Mouse (Mus musculus) frontal cortex, postnatal 25 days (tissue): Measurements from ENCODE around the gene Adam23.

ENCODE experiments used
- DNase-seq, 2 experiments: peaks; one replicate each; pipeline ENCODE4 v3.0.0; 2022; ENCODE audit warnings: low spot score in 2 of 2

Adam23 gene

DNA sequence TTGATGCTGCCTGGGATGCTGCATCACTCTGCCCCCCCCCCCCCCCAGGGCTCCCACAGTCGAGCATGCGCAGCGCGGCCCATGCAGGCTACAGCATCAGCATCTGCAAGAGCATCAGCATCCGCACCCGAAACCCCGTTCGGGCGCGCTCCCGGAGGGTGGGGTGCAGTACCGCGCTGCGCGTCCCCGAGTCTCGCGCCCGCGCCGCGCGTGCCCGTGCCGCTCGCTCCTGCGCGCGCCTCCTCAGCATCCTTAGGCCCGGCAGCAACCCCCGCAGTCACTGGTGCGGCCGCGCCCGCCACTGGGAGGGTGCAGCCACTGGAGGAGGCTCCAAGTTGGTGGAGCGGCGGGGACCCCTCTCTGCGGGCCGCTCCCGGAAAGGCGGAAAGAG lies at the start of gene Adam23:
TSS of gene Adam23 (plus strand) at position 236 of the 391 bp plus-strand sequence.
- DNase-seq = peak; percentile 70

DNA sequence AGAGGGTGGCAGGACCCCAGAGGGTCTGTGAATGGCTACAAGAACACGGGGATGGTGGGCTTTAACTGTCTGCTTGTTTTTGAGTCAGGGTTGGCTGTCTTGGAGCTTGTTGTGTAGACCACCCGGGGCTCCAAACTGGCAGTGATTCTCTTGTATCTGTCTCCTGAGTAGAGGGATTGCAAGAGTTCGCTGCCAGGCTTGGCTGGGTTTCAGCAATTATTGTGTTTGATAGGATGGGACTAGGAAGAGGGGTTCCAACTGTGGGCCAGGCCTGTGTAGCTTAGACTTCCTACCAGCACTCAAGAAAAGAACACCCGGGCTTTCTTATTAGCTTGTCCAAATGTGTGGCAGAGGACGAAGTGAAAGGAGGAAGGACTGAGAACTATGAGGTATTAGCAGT lies 44.6 kb upstream of the Adam23 start:
- no peak for DNase-seq

- DNase-seq = peak; percentile 16 to 34
These were observed 42.1 kb upstream of the Adam23 start for GRCm38 (mm10) chr1:63403601-63404000.

GRCm38 (mm10) chr1:63408344-63408743 lies 37.3 kb upstream of the Adam23 start:
- DNase-seq = no peak

GRCm38 (mm10) chr1:63418491-63418890 lies 27.2 kb upstream of the Adam23 start:
- DNase-seq = no peak

GRCm38 (mm10) chr1:63430668-63431067 lies 15.0 kb upstream of the Adam23 start:
- DNase-seq = no peak

DNA sequence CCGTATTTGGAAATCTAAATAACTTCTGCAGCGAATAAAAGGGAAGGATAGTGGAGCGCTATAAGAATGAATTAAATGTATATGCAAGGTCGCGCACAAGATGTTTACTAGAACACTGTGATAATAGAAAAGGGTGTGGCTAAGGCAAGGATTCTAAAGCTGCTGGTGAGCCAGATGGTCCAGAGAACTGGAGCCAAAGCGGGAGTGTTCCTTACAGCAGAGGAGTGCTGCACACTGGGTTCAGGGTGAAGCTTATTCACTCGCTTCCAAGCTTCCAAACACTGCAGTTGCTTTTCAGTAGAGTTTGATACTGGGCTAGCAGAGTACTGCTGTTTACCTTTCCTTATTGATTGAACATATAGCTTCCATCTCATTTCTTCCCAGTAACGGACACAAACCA lies 14.5 kb upstream of the Adam23 start:
- DNase-seq = no peak

DNA sequence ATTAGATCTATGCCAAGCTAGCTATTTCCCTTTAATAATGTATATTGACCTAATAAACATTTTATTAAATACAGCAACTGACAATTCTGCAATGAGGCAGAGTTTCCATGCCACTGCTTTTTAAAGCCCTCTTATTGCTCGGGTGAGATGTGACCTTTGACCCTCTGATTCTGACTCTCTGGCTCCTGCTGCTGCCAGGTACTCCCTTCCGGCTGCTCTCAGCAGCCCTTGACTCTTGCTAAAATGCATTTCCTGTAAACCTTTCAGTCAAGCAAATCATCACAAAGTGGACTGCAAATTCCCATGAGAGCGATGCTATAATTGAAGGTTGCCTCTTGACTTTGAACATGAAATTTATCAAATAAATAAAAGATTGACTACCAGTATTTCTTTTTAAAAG lies 13.8 kb upstream of the Adam23 start:
- DNase-seq = no peak

DNA sequence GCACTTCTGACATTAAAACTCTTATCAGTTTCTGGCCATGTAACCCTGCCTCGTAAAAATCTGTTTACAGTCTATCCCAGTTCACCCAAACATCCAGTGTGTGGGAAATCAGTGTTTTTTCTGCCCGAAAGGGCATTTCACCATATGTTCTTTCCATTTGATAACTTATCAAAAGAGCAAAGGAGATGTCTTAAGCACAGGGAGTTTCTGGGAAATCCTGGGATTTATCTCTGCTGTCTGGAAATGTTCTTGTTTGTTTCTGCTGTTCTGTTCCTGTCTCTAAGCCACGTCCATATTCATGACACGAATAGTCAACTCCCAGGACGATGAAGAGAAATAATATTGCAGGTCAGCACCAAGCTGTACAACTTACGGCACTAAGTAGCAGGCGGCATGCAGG lies 11.6 kb upstream of the Adam23 start:
- no peak for DNase-seq

DNA sequence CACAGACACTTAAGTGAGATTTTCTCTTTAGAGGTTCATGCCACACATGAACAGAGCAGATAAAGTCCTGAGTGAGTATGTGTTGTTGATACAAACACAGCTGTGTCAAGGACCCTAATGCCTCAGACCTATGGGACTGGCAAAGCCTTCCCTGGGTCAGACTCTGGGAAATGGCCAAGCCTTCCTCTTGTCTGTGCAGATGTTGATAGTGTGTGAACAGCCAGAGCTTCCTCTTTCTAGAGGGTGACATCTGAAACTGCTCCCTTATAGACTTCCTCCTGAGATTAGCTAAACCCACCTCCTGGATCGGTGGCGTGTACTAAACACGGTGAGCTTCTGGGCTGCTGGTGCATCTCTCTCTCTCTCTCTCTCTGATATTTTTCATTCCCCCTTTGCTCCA lies 8.2 kb upstream of the Adam23 start:
- no peak for DNase-seq

- DNase-seq = no peak
These were observed 3.5 kb upstream of the Adam23 start for GRCm38 (mm10) chr1:63442186-63442585.

GRCm38 (mm10) chr1:63442616-63443015 lies 3.1 kb upstream of the Adam23 start:
- DNase-seq = no peak

GRCm38 (mm10) chr1:63445149-63445609 lies 512 bp upstream of the Adam23 start:
- DNase-seq = peak; percentile 37 to 41

GRCm38 (mm10) chr1:63446047-63446704 lies 485 bp downstream of the Adam23 start:
- DNase-seq = peak in 1 of 2 experiments; percentile 23

- DNase-seq = no peak
These were observed 1.0 kb downstream of the Adam23 start for GRCm38 (mm10) chr1:63446721-63447120.

DNA sequence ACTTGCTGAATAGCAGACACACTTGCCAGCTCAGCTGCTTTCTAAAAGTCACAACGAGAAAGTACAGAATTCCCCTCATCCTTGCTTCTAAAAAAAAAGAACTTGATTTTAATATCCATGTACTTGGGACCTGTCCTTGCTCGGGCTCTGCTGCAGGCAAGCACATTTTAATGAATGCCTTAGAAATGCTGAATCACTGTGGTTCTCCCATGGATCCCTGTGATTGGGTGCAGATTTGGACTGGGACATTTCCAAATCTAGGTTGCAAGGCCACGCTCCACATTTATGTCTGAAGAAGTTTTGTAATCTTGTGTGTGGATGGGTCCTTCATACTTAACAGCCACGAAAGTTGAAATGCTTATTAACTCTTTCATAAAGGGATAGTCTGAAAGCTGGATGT lies 4.4 kb downstream of the Adam23 start:
- no peak for DNase-seq

GRCm38 (mm10) chr1:63453332-63453887 lies 7.7 kb downstream of the Adam23 start:
- no peak for DNase-seq

- DNase-seq = no peak
These were observed 12.3 kb downstream of the Adam23 start for GRCm38 (mm10) chr1:63457801-63458519.

DNA sequence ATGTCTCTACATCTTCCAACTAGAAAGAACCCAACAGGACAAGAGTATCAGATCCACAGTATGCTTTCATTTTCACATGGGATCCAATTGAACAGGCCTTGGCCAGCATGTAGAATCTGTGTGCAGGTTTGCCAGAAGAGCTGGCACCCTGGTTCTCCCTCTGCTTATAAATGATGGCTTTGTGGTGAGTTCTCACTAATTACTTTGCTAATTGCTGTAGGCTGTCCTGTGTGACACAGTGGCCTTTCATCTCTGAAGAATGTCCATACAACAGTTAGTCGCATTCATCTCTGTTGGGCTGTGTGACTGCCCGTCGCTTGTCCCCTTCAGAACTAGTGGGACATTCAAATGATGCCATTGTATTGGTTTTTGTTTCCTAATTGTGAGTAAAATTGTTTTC lies 13.5 kb downstream of the Adam23 start:
- DNase-seq = no peak

- no peak for DNase-seq
These were observed 14.2 kb downstream of the Adam23 start for GRCm38 (mm10) chr1:63459926-63460325.

GRCm38 (mm10) chr1:63464441-63464840 lies 18.8 kb downstream of the Adam23 start:
- no peak for DNase-seq

DNA sequence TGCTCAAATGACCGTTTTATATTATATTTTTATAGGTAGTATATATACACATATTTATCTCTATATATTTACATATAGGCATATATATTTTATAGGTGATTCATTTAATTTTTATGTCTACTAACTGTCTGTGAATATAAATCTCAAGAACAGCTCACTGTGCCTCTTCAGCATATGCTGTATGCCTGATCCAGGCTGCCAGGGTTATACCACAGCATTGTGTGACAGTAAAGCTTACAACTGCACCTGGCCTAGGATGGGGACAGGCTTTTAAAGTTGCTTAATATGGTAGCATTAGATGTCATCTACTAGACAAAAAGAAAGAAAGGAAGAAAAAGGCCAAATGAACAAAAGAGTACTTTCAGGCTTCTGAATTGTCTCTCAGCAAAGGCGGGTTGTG lies 27.6 kb downstream of the Adam23 start:
- no peak for DNase-seq

DNA sequence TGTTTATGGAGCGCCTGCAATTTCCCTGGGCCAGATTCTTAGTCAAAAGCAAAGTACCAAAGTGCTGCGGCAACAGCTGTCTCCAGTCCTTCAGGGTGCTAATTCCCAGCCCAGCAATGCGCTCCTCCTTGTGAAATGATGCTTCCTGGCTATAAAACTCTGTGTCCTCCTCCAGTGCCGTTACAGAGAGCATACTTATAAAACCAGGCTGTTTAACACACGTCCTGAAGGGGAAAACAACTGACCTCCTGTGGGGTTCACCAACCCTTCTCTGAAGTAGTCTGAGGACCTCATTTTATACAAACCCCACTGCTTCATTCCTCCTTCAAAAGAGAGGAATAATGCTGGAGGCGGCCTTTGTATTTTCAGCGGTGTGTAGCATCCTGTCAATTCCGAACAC lies 28.0 kb downstream of the Adam23 start:
- DNase-seq = no peak
